Mouse (Mus musculus) gastrocnemius, adult 8-10 months (tissue): ENCODE data around the gene Olfr315. TPM values are rescaled to one million over a fixed set of nuclear protein-coding genes. Genes with fewer than 3 reads are reported as not detected.
"Not testable (repeated sequence)": the region's sequence is repeated elsewhere in the genome, so short reads cannot be mapped to it uniquely, and the experiment has no call there.

Source experiments
- DNase-seq, 2 experiments: peaks; one replicate each; pipeline ENCODE4 v3.0.0; 2022; ENCODE audit warnings: low spot score in 2 of 2
- total RNA-seq, 4 experiments: library from RNA; stranded (reverse); gene quantifications; 2 replicates each; pipeline ENCODE4 v1.2.4; 2022

The Olfr315 gene
- total RNA-seq, result not detected

- no peak for DNase-seq
These were observed at the start of gene Olfr315 for GRCm38 (mm10) chr11:58772888-58773287. Gene Olfr315 (plus strand): TSS chr11:58773188.

- no peak for DNase-seq
These were observed 49.1 kb upstream of the Olfr315 start, which contains the start of gene Olfr318 for GRCm38 (mm10) chr11:58723914-58724313. Gene Olfr318 (minus strand): TSS chr11:58724014.

DNA sequence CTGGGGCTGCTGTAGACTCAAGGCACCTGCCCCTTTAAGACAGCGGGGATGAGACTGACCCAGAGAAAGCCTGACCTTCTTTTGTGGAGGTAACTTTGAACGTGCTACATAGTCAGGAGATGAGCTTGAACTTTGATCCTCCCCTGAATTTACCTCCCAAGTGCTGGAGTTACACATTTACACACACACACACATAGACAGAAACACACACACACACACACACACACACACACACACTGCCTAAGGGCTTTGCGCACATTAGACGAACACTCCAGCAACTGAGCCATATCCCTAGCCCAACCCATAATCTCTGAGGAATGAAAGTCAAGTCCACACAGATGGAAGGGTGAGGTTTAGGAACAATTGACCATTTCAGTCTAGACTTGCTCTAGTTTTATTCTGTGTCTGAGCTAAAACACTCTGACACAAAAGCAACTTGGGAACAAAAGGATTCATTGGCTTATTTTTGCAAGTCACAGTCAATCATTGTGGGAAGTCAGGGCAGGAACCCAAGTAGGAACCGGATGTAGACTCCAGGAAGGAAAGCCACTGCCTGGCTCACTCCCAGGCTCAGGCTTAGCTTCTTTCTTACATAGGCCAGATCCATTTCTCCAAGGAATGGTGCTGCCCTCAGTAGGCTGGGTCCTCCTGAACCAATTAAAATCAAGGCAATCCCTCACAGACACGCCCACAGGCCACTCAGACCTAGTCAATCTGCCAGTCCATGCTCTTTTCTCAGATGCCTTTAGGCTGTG, 44.9 kb upstream of the Olfr315 start:
- DNase-seq, result not testable (repeated sequence)

GRCm38 (mm10) chr11:58733372-58733771, 39.6 kb upstream of the Olfr315 start:
- no peak for DNase-seq

DNA sequence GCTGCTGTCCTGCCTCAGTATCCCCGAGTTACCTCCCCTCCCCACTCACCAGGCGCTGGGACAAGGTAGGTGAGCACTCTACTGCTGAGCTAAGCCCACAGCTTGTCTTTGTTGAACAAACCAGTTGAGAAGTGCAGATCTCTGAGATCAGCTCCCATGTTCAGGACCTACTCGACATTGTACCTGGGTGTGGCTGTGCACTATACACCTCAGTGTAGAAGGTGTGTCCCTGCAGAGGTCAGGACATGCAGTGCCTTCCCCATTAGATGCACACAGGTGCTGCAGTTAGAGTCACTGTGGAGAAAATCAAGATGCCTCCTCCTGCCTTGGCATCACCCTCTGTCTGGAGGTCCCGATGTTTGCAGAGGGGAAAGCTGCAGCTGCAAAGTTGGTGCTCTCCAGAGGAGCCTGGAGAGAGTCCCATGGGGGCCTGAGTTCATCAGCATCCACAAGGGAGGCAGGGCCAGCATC, 34.2 kb upstream of the Olfr315 start, which contains the start of gene Olfr317:
Gene Olfr317 (minus strand): TSS at position 421 of the 471 bp plus-strand sequence.
- no peak for DNase-seq

DNA sequence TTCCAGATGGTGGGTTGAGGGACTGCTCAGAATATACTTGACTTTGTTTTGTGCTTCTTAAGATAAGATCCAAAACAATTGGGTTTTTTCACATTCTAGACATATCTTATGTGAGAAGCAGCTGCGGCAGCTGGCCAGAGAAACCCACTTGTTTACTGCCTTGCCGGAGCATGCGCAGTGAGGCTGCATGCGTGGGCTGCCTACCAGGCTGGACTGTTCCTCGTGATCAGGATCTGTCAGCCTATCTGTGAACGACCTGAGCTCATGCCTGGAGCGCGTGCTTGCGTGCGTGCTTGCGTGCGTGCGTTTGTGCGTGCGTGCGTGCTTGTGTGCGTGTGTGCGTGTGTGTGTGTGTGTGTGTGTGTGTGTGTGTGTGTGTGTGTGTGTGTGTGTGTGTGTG, 21.9 kb upstream of the Olfr315 start:
- DNase-seq, result not testable (repeated sequence)

GRCm38 (mm10) chr11:58752434-58752833, 20.6 kb upstream of the Olfr315 start, which contains the start of gene Olfr316:
Gene Olfr316 (plus strand): TSS chr11:58752734.
- no peak for DNase-seq

DNA sequence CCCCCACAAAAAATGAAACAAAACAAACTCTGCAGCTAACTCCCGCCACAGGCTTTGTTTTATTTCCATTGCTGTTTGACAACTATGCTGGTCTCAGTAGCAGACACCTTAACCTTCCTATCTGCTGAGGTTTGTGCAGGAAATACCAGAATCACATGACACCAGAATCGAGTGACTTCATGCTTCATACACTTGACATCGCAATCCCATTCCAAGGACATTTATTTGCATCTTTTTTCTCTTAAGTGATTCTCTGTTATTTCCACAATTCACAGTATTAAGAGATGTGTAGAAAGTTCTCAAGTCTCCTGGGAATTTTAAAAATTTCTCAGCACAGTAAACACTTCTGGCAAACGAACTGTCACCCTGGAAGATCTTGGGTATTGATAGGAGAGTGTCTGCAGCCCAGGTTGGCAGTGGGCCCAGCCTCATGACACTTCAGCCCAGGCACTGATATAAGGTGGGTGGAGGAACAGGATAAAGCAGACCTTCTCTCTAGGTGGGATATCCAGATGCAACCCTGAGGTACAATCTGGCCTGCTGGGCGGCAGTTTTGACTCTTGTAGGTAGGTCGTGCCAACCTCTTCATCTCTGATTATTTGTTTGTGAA, 9.6 kb downstream of the Olfr315 start, which contains the start of gene Olfr314:
Gene Olfr314 (plus strand): TSS at position 473 of the 610 bp plus-strand sequence.
- DNase-seq, result no peak

GRCm38 (mm10) chr11:58784182-58784581, 11.2 kb downstream of the Olfr315 start:
- no peak for DNase-seq

DNA sequence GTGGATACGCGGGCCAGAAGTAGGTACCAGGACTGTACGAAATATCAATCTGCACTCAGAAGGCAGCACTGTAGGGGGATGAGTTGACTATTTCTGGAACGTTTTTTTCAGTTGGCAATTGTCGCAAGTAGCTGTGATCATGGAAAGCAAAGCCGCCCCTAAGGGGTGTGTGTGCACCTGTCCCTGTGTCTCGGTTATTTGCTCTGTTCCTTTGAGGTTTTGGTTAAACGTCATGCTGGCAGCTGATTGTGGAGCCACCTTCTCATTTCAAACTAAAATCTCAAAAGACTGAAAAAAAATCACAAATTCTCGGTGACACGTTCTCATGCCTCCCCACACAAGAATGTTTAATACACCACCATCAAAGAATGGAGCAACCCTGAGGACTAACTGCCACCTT, 14.7 kb downstream of the Olfr315 start:
- no peak for DNase-seq

GRCm38 (mm10) chr11:58788346-58788745, 15.4 kb downstream of the Olfr315 start:
- no peak for DNase-seq

DNA sequence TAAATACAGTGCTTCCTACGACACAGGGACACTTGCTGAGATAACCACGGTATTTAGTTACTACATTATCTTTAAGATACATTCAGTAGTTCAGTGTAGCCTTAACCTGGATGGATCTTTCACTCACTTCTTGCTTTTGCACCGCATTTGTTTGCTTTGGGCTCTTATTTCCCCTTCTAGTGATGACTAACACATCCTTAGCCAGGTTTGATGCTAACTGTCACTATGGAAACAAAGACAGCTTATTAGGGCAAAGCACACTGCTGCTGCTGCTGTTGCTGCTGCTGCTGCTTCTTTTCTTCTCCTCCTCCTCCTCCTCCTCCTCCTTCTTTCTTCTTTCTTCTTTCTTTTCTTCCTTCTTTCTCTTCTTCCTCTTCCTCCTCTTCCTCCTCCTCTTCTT, 16.5 kb downstream of the Olfr315 start:
- DNase-seq, result no peak

DNA sequence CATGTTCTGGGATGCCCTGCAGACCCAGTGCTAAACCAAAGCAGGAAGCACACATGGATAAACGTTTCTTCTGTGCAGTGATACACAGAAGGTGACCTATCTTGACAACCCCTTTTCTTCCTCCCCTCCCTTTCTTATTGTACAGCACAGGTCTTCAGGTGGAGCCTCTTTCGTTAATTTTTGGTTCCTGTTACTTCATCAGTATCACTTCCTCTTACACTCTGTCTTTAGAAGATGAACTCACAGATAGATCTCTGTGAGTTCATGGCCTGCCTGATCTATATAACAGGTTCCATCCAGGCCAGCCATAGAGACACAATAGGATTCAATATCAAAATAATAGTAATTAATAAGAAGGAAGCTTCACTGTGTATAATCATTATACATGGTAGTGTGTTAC, 17.1 kb downstream of the Olfr315 start:
- DNase-seq, result no peak

- no peak for DNase-seq
These were observed 17.7 kb downstream of the Olfr315 start for GRCm38 (mm10) chr11:58790646-58791045.

GRCm38 (mm10) chr11:58795856-58796255, 22.9 kb downstream of the Olfr315 start:
- DNase-seq, result no peak

DNA sequence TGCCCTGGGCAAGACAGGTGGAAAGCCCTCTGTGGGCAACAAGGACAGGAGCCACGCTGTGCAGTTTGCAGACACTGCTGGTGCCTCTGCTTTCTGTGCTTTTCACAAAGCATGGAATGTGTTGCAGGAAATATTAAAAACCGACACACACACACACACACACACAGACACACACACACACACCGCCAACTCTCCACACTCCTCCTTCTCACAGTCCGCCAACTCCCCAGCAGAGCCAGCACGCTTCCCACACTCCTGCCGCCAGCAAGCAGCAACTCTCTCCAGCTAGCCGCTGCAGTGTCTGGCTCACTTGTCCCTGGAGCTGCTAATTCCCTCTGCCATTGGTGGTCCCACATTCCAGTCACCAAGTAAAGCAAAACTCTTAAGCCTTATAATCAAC, 23.9 kb downstream of the Olfr315 start:
- DNase-seq, result no peak

DNA sequence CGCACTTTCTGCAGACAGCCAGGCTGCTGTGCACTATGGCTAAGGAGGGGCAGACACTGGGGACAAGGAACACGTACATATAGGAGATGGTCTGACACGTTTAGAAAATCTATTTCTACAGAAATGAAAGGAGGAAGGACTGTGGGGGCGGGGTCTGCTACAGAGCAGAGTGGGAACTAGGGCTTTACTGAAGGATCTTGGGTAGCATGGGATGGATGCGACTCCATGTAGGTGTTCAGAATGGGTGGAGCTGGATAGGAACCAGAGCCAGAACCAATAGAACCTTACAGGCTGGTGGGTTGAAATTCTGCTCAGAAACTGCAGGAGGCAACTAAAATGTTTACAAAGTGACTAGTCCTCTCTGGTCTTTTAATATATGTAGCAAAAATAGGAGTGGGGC, 26.8 kb downstream of the Olfr315 start:
- DNase-seq, result no peak

DNA sequence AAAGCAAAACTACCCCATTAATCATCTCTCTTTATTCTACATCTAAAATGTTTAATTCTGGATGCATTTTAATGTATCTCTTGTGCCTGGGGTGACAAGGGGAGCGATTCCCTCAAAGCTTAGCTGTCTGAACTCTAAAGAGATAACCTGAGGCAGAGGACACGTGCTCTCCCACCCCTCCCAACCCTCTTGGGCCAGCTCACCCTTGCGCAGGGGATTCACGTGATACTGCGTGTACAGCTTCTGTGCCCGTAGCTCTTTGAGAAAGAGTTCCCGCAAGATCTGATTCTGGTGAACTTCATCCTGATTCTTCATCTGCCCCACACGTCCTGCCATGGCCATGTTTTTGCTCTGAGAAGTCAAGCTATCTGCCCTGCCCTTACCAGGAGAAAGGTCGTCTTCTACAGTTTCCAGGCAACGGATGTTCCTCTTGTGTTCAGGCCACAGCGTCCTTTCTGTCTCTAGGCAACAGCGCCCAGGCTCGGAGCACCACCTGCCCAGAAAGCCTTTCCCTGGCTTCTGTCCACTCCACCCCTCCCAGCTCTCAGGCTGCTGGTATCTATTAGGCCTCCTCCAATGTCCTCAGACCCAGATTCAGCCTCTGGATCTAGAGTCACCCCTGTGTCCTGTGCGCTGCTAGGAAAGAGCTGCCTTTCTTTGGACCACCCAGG, 28.7 kb downstream of the Olfr315 start, which contains the start of gene Fam183b:
Gene Fam183b (minus strand): TSS at position 403 of the 671 bp plus-strand sequence.
- no peak for DNase-seq

GRCm38 (mm10) chr11:58803871-58804270, 30.9 kb downstream of the Olfr315 start:
- DNase-seq, result no peak

GRCm38 (mm10) chr11:58804393-58804792, 31.4 kb downstream of the Olfr315 start:
- no peak for DNase-seq

DNA sequence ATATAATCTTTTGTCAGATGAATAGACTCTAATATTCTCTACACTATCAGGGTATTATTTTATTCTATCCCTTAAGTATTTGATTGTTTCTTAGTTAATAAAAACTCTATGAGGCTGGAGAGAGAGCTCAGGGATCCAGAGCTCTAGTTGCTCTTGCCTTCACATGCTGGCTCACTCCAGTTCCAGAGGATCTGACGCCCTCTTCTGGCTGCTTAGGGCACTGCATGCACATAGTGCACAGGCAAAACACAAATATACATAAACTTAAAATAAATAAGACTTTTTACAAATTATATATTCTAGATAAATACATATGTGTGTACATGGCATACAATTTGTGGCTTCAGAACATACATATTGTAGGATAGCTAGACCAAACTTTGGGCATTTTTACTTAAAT, 39.0 kb downstream of the Olfr315 start:
- DNase-seq, result no peak

DNA sequence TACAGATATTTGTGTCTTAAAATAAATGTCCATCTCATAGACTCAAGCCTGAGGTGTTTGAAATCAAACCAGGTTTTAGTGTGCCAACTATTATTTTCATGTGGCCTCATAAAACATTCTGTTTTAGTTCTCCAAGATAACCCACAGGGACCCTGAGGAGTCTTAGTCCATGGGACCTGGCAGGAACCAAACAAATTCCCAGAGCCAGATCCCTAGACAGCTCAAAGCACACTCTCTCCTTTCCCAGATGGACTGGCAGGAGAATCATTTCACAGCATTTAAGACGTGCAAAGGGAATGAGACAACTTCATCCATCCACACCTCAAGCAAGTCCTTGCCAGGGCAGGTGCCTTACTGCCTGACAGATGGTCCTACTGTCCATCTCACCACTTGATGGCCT, 41.7 kb downstream of the Olfr315 start, which contains the start of gene Olfr313:
Gene Olfr313 (plus strand): TSS at position 301 of the 400 bp plus-strand sequence.
- DNase-seq, result not testable (repeated sequence)
